Mouse (Mus musculus) kidney, adult 2 months (tissue): ENCODE results near the gene AC161166.1. TPM values are rescaled to one million over a fixed set of nuclear protein-coding genes. Genes with fewer than 3 reads are reported as not detected.
"Not testable (repeated sequence)": the region's sequence is repeated elsewhere in the genome, so short reads cannot be mapped to it uniquely, and the experiment has no call there.

Experiments
- DNase-seq: peaks from one replicate; pipeline ENCODE4 v3.0.0; 2021
- H3K27ac ChIP-seq: fragments of 200-500 bp; 2 replicates; pipeline ENCODE4 v1.5.1; 2012; ENCODE audit warnings: low read depth, low read length, control low read depth, inconsistent platforms; ENCODE audit not compliant: insufficient read depth
- H3K27me3 ChIP-seq: fragments of 200-500 bp; replicated peaks from 2 replicates; pipeline ENCODE4 v1.6.1; 2012; ENCODE audit warnings: mild to moderate bottlenecking, moderate library complexity, low read length, inconsistent platforms; ENCODE audit not compliant: control insufficient read depth, insufficient read depth
- H3K36me3 ChIP-seq: fragments of 200-500 bp; 2 replicates; pipeline ENCODE4 v1.6.1; 2012; ENCODE audit warnings: mild to moderate bottlenecking, moderate library complexity, low read length, inconsistent platforms; ENCODE audit not compliant: control insufficient read depth, insufficient read depth
- H3K4me1 ChIP-seq: fragments of 200-500 bp; 2 replicates; pipeline ENCODE4 v1.6.1; 2011; ENCODE audit warnings: low read length; ENCODE audit not compliant: control insufficient read depth, insufficient read depth
- H3K4me3 ChIP-seq: fragments of 200-500 bp; 2 replicates; pipeline ENCODE4 v1.5.1; 2011; ENCODE audit warnings: mild to moderate bottlenecking, low read depth, low read length, control low read depth; ENCODE audit not compliant: insufficient read depth
- CTCF ChIP-seq: fragments of 200-500 bp; conservative IDR thresholded peaks from 2 replicates; pipeline ENCODE4 v1.5.1; 2011; ENCODE audit warnings: low read depth, mild to moderate bottlenecking, control low read depth, low read length, moderate library complexity, mixed read lengths; ENCODE audit not compliant: insufficient read depth, insufficient read length
- POLR2A ChIP-seq: fragments of 200-500 bp; IDR thresholded peaks from one replicate; pipeline ENCODE4 v1.6.1; 2011; ENCODE audit warnings: low read depth, low read length, control low read depth
- WGBS: fragments of 180-500 bp; shearing (Covaris S2); methylation state at CpG from one replicate; pipeline ENCODE4 v1.1.7; 2018; 5-methylcytosine and 5-hydroxymethylcytosine counted together
- polyA plus RNA-seq: library from polyadenylated mRNA; depleted of rRNA; stranded (reverse); fragments of >200 nt; gene quantifications from 2 replicates; pipeline ENCODE4 v1.2.3, GENCODE M21; 2012

AC161166.1 gene
- polyA plus RNA-seq, 1 experiment: not detected

- 75% methylated on average over 5 of the region's 5 CpGs for WGBS
- H3K36me3 ChIP-seq: no peaks in the 10 kb centered on the region
- TF ChIP-seq POLR2A (no peak), CTCF (no peak)
- no peaks in the 10 kb centered on the region for H3K27me3 ChIP-seq
- no peaks in the 10 kb centered on the region for H3K4me1 ChIP-seq
- no peak overlapping the region for H3K4me3 ChIP-seq
- H3K27ac ChIP-seq: no peak overlapping the region
- no peak for DNase-seq
These were observed 4.8 kb upstream of the AC161166.1 start for GRCm38 (mm10) chr7:24517077-24517476.

- H3K27me3 ChIP-seq, H3K4me3 ChIP-seq, H3K36me3 ChIP-seq, H3K27ac ChIP-seq, H3K4me1 ChIP-seq: not testable (repeated sequence)
- peak; percentile 51 for DNase-seq
- 0 out of 2 replicates have a peak, but pooled peaks have one; percentile 41 for TF ChIP-seq CTCF
- 73% methylated on average over 8 of the region's 8 CpGs for WGBS
These were observed 4.1 kb upstream of the AC161166.1 start for GRCm38 (mm10) chr7:24516319-24516718.

DNA sequence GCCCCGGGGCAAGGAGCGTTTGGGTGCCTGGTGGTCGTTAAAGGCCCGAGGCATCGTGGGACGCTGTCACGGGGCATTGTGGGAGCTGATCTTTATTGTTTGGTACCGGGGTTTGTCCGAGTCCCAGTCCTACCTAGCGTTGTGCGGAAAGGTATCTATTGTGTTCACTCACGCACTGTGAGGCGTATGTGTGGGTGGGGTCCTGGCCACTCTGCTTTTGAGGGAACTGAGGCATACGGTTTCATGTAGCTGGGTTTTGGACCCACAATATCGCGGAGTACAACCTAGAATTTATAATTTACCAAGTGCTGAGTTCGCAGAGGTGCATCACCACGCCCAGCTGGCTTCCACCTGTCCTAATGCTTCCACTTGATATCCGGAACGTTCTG is 4.5 kb downstream of the AC161166.1 start:
- Histone ChIP-seq H3K27me3 (no peaks in the 10 kb centered on the region), H3K36me3 (no peaks in the 10 kb centered on the region), H3K27ac (peak overlapping the region; percentile 90), H3K4me1 (peaks cover 11% of the 10 kb centered on the region; the same call in 1 of the 2 replicates), H3K4me3 (peak overlapping the region; percentile 90)
- DNase-seq: peak; percentile 38
- TF ChIP-seq CTCF (no peak), POLR2A (no peak)
- WGBS: 2% methylated on average over 20 of the region's 20 CpGs

DNA sequence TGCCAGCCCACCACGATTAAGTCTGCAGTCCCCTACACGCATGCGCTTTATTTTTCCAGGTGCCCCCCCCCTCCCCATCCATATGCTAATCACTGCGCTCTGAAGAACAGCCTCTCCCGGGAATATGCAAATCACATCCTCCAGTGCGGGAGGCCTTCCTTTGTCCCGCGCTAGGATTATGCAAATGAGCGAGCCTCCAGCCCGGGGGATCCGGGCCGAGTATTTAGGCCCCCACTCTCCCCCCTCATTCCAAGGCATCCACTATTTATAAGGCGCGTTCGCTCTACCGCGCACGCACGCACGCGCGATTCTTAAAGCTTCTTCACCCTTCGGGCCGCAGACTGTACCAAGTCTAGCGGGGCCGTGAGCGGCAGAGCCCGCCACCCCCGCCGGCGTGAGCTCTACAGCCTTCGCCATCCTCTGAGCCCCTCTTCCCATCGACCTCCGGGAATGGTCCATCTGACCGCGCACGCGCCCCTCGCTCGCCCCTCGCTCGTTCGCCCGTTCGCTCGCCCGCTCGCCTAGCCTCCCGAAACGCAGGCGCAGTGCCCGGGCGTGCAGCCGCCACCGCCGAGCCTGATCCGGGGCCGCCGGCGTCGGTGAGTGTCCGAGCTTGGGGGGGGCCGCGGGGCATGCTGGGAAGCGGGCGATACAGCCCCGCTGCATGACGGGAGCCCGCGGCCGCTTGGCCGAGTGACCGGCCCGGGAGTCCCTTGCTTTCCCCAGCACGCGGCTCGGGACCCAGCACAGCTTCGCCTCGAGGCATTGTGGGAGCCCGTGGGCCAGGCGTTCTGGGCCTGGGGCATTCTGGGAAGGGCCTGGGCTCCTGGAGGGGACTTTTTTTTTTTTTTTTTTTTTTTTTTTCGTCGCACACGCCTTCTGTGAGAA is 5.2 kb downstream of the AC161166.1 start, which contains the start of gene Zfp428:
Zfp428 (plus strand) TSS at position 169 of the 888 bp plus-strand sequence.
- peak; percentile 92 for DNase-seq
- Histone ChIP-seq H3K27ac (peak within 1 kb of the TSS; percentile 90), H3K4me1 (peaks cover 11% of the 10 kb centered on the region; the same call in 1 of the 2 replicates), H3K27me3 (no peaks in the 10 kb centered on the region), H3K4me3 (peak within 1 kb of the TSS; percentile 90), H3K36me3 (no peaks in the 10 kb centered on the region)
- under 1% methylated on average over 84 of the region's 84 CpGs for WGBS
- TF ChIP-seq POLR2A (no peak), CTCF (no peak)

- WGBS: under 1% methylated on average over 12 of the region's 12 CpGs
- H3K4me3 ChIP-seq: peak overlapping the region; percentile 90
- H3K36me3 ChIP-seq: no peaks in the 10 kb centered on the region
- peaks cover 11% of the 10 kb centered on the region; the same call in 1 of the 2 replicates for H3K4me1 ChIP-seq
- peak; percentile 89 for DNase-seq
- no peaks in the 10 kb centered on the region for H3K27me3 ChIP-seq
- TF ChIP-seq POLR2A (no peak), CTCF (no peak)
- peak overlapping the region; percentile 90 for H3K27ac ChIP-seq
These were observed 5.8 kb downstream of the AC161166.1 start for GRCm38 (mm10) chr7:24506476-24506837.

DNA sequence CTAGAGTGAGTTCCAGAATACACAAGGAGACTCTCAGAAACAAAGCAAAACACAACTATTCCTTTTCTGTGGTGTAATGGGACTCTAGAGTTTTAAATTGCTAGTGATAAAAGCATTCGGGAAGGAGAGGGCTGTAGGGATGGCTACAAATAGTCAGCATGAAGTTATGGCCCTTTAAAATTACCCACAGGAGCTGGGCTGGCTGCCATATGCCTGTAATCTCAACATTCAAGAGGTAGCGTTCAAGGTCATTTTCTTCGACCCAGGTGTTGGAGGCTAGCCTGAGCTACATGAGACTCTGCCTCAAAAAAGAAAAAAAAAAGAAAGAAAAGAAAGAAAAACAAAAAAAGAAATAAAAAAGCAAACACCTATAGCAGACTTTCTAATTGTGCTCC is 6.2 kb downstream of the AC161166.1 start:
- DNase-seq: no peak
- 20% methylated on average over 3 of the region's 3 CpGs for WGBS

DNA sequence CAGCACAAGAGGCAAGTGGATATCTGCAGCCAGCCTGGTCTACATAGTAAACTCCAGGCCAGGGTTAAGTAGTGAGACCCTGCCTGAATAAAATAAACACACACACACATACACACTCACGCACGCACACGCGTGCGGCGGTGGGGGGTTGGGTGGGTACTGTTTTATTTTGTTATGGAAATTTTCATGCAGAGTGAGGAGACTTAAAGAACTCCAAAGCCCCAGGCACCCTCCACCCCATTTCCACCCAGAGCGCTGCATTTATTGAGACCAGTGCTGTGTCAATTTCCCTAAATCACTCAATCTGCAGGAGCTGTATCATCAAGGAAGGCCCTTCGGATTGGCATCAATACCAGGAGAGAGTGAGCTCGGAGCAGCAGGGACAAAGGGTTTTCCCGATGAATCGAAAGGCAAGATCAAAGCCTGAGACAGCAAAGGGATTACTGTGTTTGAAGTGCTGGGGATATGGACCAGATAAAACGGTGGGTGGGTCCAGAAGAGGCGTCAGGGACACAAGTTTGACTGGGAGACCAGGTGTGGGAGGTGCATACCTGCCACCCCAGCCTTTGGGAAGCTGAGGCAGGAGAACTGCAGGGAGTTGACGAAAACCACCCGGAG is 6.7 kb downstream of the AC161166.1 start:
- WGBS: 52% methylated on average over 15 of the region's 15 CpGs
- DNase-seq: no peak
- Histone ChIP-seq H3K27ac (peak overlapping the region; percentile 18; the same call in 1 of the 2 replicates), H3K4me3 (no peak overlapping the region), H3K4me1 (peaks cover 11% of the 10 kb centered on the region; the same call in 1 of the 2 replicates), H3K27me3 (no peaks in the 10 kb centered on the region), H3K36me3 (no peaks in the 10 kb centered on the region)
- TF ChIP-seq POLR2A (no peak), CTCF (no peak)

More for the DNA sequence above, 6.2 kb downstream of the AC161166.1 start:
- no peak overlapping the region for H3K4me3 ChIP-seq
- H3K27ac ChIP-seq: peak overlapping the region; percentile 90; the same call in 1 of the 2 replicates
- no peaks in the 10 kb centered on the region for H3K27me3 ChIP-seq
- TF ChIP-seq CTCF (no peak), POLR2A (no peak)
- no peaks in the 10 kb centered on the region for H3K36me3 ChIP-seq
- H3K4me1 ChIP-seq: peaks cover 11% of the 10 kb centered on the region; the same call in 1 of the 2 replicates
